Mouse (Mus musculus) CH12.LX (cell line): ENCODE data around the gene Camkmt. TPM values are rescaled to one million over a fixed set of nuclear protein-coding genes. Genes with fewer than 3 reads are reported as not detected.

Experiments used
- DNase-seq: peaks from one replicate; pipeline ENCODE4 v3.0.0-alpha.2; 2013; ENCODE audit errors: extremely low read depth
- H3K27ac ChIP-seq: 2 replicates; pipeline ENCODE4 v1.5.1; 2012; ENCODE audit warnings: low read depth, mild to moderate bottlenecking, control low read depth, moderate library complexity; ENCODE audit not compliant: insufficient read depth
- H3K27me3 ChIP-seq: replicated peaks from 2 replicates; pipeline ENCODE3; 2012; ENCODE audit warnings: inconsistent platforms
- H3K36me3 ChIP-seq, 2 experiments: replicated peaks in 1 of 2; 2 replicates each; pipeline versions ENCODE3 to v1.6.1; 2012; ENCODE audit warnings: inconsistent platforms in 1 of 2, low read length in 1 of 2, mild to moderate bottlenecking in 1 of 2, mixed read lengths in 1 of 2, moderate library complexity in 1 of 2; ENCODE audit not compliant: control insufficient read depth in 1 of 2, insufficient read depth in 1 of 2
- H3K4me1 ChIP-seq, 2 experiments: 2 replicates each; pipeline ENCODE4 v1.6.1; 2012; ENCODE audit warnings: inconsistent platforms in 1 of 2, moderate library complexity in 1 of 2; ENCODE audit not compliant: insufficient read depth in 2 of 2, control insufficient read depth in 1 of 2
- H3K4me2 ChIP-seq: 2 replicates; pipeline ENCODE4 v1.6.1; 2012; ENCODE audit warnings: low read depth, mild to moderate bottlenecking, control low read depth; ENCODE audit not compliant: poor library complexity, insufficient read depth, severe bottlenecking
- H3K4me3 ChIP-seq, 3 experiments: fragments of 150-350 bp in 1 of 3; sonication (generic) in 1 of 3; replicated peaks in 1 of 3; 2 replicates each; pipeline versions ENCODE3 to v1.5.1; 2011 to 2012; ENCODE audit warnings: low read depth in 2 of 3, low read length in 2 of 3, mild to moderate bottlenecking in 2 of 3, moderate library complexity in 2 of 3, control low read depth in 1 of 3, improper control_type of control experiment in 1 of 3, inconsistent platforms in 1 of 3, mixed read lengths in 1 of 3; ENCODE audit not compliant: poor library complexity in 1 of 3
- H3K79me2 ChIP-seq: replicated peaks from 2 replicates; pipeline ENCODE4 v1.6.1; 2012; ENCODE audit warnings: mild to moderate bottlenecking, moderate library complexity; ENCODE audit not compliant: control insufficient read depth, poor library complexity, insufficient read depth, severe bottlenecking; ENCODE audit errors: extremely low read depth
- H3K9ac ChIP-seq: 2 replicates; pipeline ENCODE4 v1.6.1; 2012; ENCODE audit warnings: low read depth, mild to moderate bottlenecking, control low read depth, moderate library complexity; ENCODE audit not compliant: insufficient read depth
- H3K9me3 ChIP-seq: replicated peaks from 2 replicates; pipeline ENCODE3; 2012; ENCODE audit warnings: low read length, inconsistent platforms, mixed read lengths
- HCFC1 ChIP-seq: IDR thresholded peaks from 2 replicates; pipeline ENCODE4 v1.6.1; 2012; ENCODE audit warnings: low read depth, mild to moderate bottlenecking, inconsistent platforms, low read length, improper control_type of control experiment
- IRF4 ChIP-seq: IDR thresholded peaks from 2 replicates; pipeline ENCODE4 v1.6.1; 2014; ENCODE audit warnings: low read depth, mild to moderate bottlenecking, inconsistent platforms, low read length, improper control_type of control experiment
- MXI1 ChIP-seq: IDR thresholded peaks from 2 replicates; pipeline ENCODE4 v1.6.1; 2011; ENCODE audit warnings: mild to moderate bottlenecking, low read depth, low read length, improper control_type of control experiment
- POLR2A ChIP-seq: IDR thresholded peaks from 2 replicates; pipeline ENCODE4 v1.6.1; 2011; ENCODE audit warnings: low read depth, mild to moderate bottlenecking, improper control_type of control experiment, low read length
- RAD21 ChIP-seq: IDR thresholded peaks from 2 replicates; pipeline ENCODE4 v1.6.1; 2011; ENCODE audit warnings: low read depth, mild to moderate bottlenecking, low read length, improper control_type of control experiment, moderate library complexity
- UBTF ChIP-seq: IDR thresholded peaks from 2 replicates; pipeline ENCODE4 v1.6.1; 2012; ENCODE audit warnings: low read depth, mild to moderate bottlenecking, inconsistent platforms, low read length, improper control_type of control experiment, moderate library complexity
- ZNF384 ChIP-seq: IDR thresholded peaks from 2 replicates; pipeline ENCODE4 v1.6.1; 2012; ENCODE audit warnings: low read depth, low read length, improper control_type of control experiment, inconsistent platforms
- dilution Hi-C: fragments of 300-500 bp; cut with MboI; formaldehyde crosslinking; loops from 2 replicates; pipeline ENCODE4 v1.14.3; 2020; ENCODE audit warnings: low sequenced_read_pairs; ENCODE audit not compliant: extremely low pct_unique_long_range_greater_than_20kb, extremely low pct_ligation_motif_present
- in situ Hi-C: fragments of 300-500 bp; cut with MboI; formaldehyde crosslinking; loops from 3 replicates; pipeline ENCODE4 v1.14.3; 2019; ENCODE audit warnings: low sequenced_read_pairs, low pct_ligation_motif_present, low pct_unique_long_range_greater_than_20kb, mixed read lengths
- polyA plus RNA-seq: library from polyadenylated mRNA; unstranded; fragments of >175 nt; gene quantifications from 2 replicates; pipeline ENCODE4 v1.2.1, GENCODE M21; 2012; ENCODE audit warnings: low read depth; ENCODE audit not compliant: insufficient read length
- total RNA-seq, 2 experiments: library from RNA; depleted of rRNA; stranded (reverse); fragments of 300-350 nt in 1 of 2; fragments of >200 nt in 1 of 2; gene quantifications; 2 replicates each; pipeline ENCODE4 v1.2.3; 2012 to 2014

The Camkmt gene
- total and polyA plus RNA-seq, 3 experiments: 1.5 to 4.4 (median 1.8) TPM

GRCm38 (mm10) chr17:85170541-85171255 is 80.3 kb downstream of the Camkmt start:
- dilution Hi-C loops: no loop called here
- peak; percentile 68 for DNase-seq
- Histone ChIP-seq H3K4me3 (no peak overlapping the region), H3K9me3 (no peaks in the 10 kb centered on the region), H3K36me3 (no peaks in the 10 kb centered on the region), H3K4me1 (peaks cover 2 to 21% of the 10 kb centered on the region in 2 experiments), H3K4me2 (peak overlapping the region; percentile 56; the same call in 1 of the 2 replicates), H3K27me3 (no peaks in the 10 kb centered on the region), H3K27ac (no peak overlapping the region), H3K9ac (peak overlapping the region; percentile 44; the same call in 1 of the 2 replicates), H3K79me2 (no peaks in the 10 kb centered on the region)
- in situ Hi-C loops: no loop called here
- TF ChIP-seq MXI1 (no peak), IRF4 (peak; percentile 45; the same call in 1 of the 2 replicates)

GRCm38 (mm10) chr17:85171951-85172350 is 81.6 kb downstream of the Camkmt start:
- Histone ChIP-seq H3K4me3 (no peak overlapping the region), H3K27me3 (no peaks in the 10 kb centered on the region), H3K4me1 (peaks cover 2 to 21% of the 10 kb centered on the region in 2 experiments), H3K9ac (no peak overlapping the region), H3K36me3 (no peaks in the 10 kb centered on the region), H3K4me2 (no peak overlapping the region), H3K79me2 (no peaks in the 10 kb centered on the region), H3K9me3 (no peaks in the 10 kb centered on the region), H3K27ac (no peak overlapping the region)
- dilution Hi-C loops: no loop called here
- TF ChIP-seq MXI1 (no peak), ZNF384 (no peak), HCFC1 (no peak), UBTF (no peak)
- no peak for DNase-seq
- in situ Hi-C loops: no loop called here

GRCm38 (mm10) chr17:85177231-85177630 is 86.9 kb downstream of the Camkmt start:
- dilution Hi-C loops (no loop called here), in situ Hi-C loops (no loop called here)
- Histone ChIP-seq H3K9me3 (no peaks in the 10 kb centered on the region), H3K36me3 (no peaks in the 10 kb centered on the region), H3K27ac (no peak overlapping the region), H3K4me3 (no peak overlapping the region), H3K27me3 (no peaks in the 10 kb centered on the region), H3K4me1 (no peaks in the 10 kb centered on the region), H3K4me2 (no peak overlapping the region), H3K9ac (no peak overlapping the region), H3K79me2 (no peaks in the 10 kb centered on the region)
- no peak for TF ChIP-seq RAD21
- TF ChIP-seq POLR2A: no peak
- no peak for DNase-seq
